Mouse (Mus musculus) hindbrain, embryonic 11.5 days (tissue): ENCODE results near the gene Pcid2. TPM values are rescaled to one million over a fixed set of nuclear protein-coding genes. Genes with fewer than 3 reads are reported as not detected.

ENCODE experiments used
- ATAC-seq: fragments of 200-750 bp; cut with Nextera tagmentation; 2 replicates; pipeline ENCODE4 v1.8.0; 2017; ENCODE audit warnings: mild to moderate bottlenecking, moderate TSS enrichment, moderate library complexity; ENCODE audit not compliant: low FRiP score
- DNase-seq: peaks from one replicate; pipeline ENCODE4 v3.0.0-alpha.2; 2015; ENCODE audit warnings: low spot score
- H3K27ac ChIP-seq: fragments of 300-500 bp; sonication (generic); 2 replicates; pipeline ENCODE4 v1.5.1; 2014; ENCODE audit warnings: mild to moderate bottlenecking, low read depth, low read length
- H3K27me3 ChIP-seq: fragments of 300-500 bp; sonication (generic); 2 replicates; pipeline ENCODE4 v1.6.1; 2014; ENCODE audit warnings: mild to moderate bottlenecking, low read length, moderate library complexity, mixed read lengths; ENCODE audit not compliant: control insufficient read depth, insufficient read depth
- H3K36me3 ChIP-seq: fragments of 300-500 bp; sonication (generic); 2 replicates; pipeline ENCODE4 v1.6.1; 2014; ENCODE audit warnings: mild to moderate bottlenecking, low read length, moderate library complexity, mixed read lengths; ENCODE audit not compliant: control insufficient read depth, insufficient read depth
- H3K4me1 ChIP-seq: fragments of 300-500 bp; sonication (generic); replicated peaks from 2 replicates; pipeline ENCODE4 v1.6.1; 2014; ENCODE audit warnings: low read length, mixed read lengths; ENCODE audit not compliant: control insufficient read depth, insufficient read depth
- H3K4me2 ChIP-seq: fragments of 300-500 bp; sonication (generic); replicated peaks from 2 replicates; pipeline ENCODE4 v1.6.1; 2014; ENCODE audit warnings: mild to moderate bottlenecking, low read depth, low read length
- H3K4me3 ChIP-seq: fragments of 300-500 bp; sonication (generic); 2 replicates; pipeline ENCODE4 v1.5.1; 2014; ENCODE audit warnings: low read depth, low read length
- H3K9ac ChIP-seq: fragments of 300-500 bp; sonication (generic); 2 replicates; pipeline ENCODE4 v1.6.1; 2014; ENCODE audit warnings: low read depth, low read length
- H3K9me3 ChIP-seq: fragments of 300-500 bp; sonication (generic); 2 replicates; pipeline ENCODE4 v1.6.1; 2016; ENCODE audit warnings: low read length; ENCODE audit not compliant: control insufficient read depth
- WGBS: fragments of 180-500 bp; shearing (Covaris S2); extraction: QIAGEN DNeasy Blood & Tissue Kit; methylation state at CpG from one replicate; pipeline ENCODE4 v1.1.7; 2014; 5-methylcytosine and 5-hydroxymethylcytosine counted together
- polyA plus RNA-seq: library from polyadenylated mRNA; unstranded; fragments of >200 nt; fragmentation: Nextera tagmentation; extraction: Ambion mirVana; gene quantifications from 2 replicates; pipeline ENCODE4 v1.2.1, GENCODE M21; 2014

Gene Pcid2
- polyA plus RNA-seq, 1 experiment from 2014 or later, result 56.3 TPM

DNA sequence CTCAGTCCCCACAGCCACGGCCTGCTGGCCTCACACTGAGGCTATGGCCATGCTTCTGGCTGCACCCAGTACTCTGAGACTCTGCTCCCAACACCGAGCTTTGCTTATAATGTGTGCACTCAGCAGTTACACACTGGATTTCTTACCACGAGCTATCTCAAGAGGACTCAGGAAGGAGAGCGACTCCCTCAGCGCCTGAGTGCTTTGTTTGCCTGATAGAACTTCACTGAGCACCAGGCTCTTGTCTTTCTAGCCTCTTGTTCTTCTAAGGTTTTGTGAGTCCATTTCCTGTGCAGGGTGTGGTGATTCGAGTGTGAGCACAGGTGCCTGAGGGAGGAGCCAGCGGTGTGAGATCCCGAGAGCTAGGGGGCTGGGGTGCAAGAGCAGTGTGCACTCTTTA lies 19.6 kb upstream of the Pcid2 start:
- Histone ChIP-seq H3K27ac (no peak overlapping the region), H3K27me3 (no peaks in the 10 kb centered on the region), H3K36me3 (0 out of 2 replicates have a peak, but pooled peaks cover 7% of the 10 kb centered on the region), H3K4me3 (no peak overlapping the region), H3K9me3 (no peaks in the 10 kb centered on the region), H3K4me1 (no peaks in the 10 kb centered on the region), H3K9ac (no peak overlapping the region), H3K4me2 (no peak overlapping the region)
- WGBS, result 92% methylated on average over 8 of the region's 8 CpGs
- DNase-seq (no peak), ATAC-seq (no peak)

DNA sequence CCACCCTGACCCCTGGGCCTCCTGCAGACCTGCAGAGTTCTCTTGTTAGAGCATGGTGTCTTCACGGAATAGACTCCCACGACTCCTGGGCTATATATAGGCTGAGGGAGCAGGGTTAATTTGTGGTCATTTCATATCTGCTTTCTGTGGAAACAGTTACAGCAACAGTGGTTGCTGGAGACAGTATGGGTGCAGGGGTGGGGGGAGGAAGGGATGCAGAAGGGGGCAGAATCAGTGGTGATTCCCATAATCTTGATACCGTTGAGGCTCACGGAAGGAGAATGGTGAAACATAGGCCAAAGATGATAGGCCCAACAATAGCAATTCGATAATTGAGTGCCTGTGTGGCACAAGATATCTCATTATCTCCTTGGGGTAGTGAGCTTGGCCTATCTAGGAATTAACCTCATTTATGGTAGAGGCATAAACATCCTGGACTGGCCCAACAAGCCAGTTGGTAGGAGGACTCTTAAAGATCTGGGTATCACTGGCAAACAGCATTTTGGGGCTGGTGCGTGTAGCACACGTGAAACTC lies 17.7 kb upstream of the Pcid2 start:
- Histone ChIP-seq H3K27ac (no peak overlapping the region), H3K27me3 (no peaks in the 10 kb centered on the region), H3K9ac (no peak overlapping the region), H3K36me3 (0 out of 2 replicates have a peak, but pooled peaks cover 7% of the 10 kb centered on the region), H3K9me3 (no peaks in the 10 kb centered on the region), H3K4me2 (no peak overlapping the region), H3K4me1 (no peaks in the 10 kb centered on the region), H3K4me3 (no peak overlapping the region)
- DNase-seq, result no peak
- no peak for ATAC-seq
- WGBS, result 96% methylated on average over 7 of the region's 7 CpGs

DNA sequence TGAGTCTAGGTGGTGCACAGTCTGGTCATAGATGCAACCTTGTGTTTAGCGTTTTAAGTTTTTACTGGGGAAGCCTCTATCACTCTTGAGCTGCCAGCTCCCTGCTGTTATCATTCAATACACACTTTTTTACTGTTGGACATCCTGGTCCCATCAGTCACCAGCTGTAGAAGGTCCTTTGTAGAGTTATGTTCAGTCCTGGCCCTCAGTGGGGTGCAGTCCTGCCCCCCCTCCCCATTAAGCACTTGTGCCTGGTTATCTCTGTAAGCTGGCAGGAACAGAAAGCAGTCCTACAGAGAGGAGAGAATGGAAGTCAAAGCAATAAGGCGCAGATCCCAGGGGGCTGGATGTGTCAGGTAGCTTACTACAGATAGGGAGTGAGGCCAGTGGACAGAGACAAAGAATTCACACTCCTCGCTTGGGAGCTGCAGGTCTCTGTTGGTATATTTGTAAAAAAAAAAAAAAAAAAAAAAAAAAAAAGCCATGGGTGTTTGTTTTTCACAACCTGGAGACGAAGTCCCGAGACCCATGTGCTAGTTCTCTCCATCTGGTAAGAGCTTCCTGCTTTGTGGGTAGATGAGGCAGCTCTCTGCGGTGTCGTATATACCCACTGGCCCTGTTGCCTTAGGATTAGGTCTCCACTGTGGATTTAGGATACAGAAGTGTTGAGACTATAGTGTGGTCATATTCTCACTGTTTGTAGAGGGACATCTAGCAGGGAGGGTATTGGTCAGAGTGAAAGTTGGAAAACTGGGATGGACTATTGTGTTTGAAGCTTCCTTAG lies 15.8 kb upstream of the Pcid2 start:
- Histone ChIP-seq H3K4me2 (no peak overlapping the region), H3K9me3 (no peaks in the 10 kb centered on the region), H3K9ac (no peak overlapping the region), H3K36me3 (0 out of 2 replicates have a peak, but pooled peaks cover 4% of the 10 kb centered on the region), H3K27me3 (no peaks in the 10 kb centered on the region), H3K4me1 (no peaks in the 10 kb centered on the region), H3K4me3 (no peak overlapping the region), H3K27ac (no peak overlapping the region)
- DNase-seq (no peak), ATAC-seq (no peak)
- 85% methylated on average over 7 of the region's 7 CpGs for WGBS

DNA sequence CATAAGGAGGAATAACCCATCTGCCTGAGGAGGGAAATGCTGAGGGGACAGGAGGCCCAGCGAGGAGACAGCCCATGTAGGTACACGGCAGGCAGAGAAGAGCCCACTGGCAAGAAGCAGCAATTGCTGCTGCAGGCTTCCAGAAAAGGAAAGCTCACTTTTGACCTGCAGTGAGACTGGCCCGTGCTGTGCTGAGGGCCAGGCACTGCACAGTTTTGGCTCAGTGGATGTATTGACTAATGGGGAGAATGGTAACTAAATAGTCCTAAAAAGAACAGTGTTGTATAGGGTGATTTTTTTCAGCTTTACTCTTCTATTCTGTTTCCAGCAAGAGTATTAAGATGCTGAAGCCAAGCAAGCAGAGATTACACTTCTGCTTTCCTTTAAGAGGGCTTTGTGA lies 13.3 kb upstream of the Pcid2 start:
- Histone ChIP-seq H3K27ac (no peak overlapping the region), H3K4me1 (no peaks in the 10 kb centered on the region), H3K9me3 (no peaks in the 10 kb centered on the region), H3K36me3 (no peaks in the 10 kb centered on the region), H3K9ac (no peak overlapping the region), H3K4me3 (no peak overlapping the region), H3K4me2 (no peak overlapping the region), H3K27me3 (no peaks in the 10 kb centered on the region)
- no peak for ATAC-seq
- DNase-seq, result no peak
- 85% methylated on average over 3 of the region's 3 CpGs for WGBS

- no peak overlapping the region for H3K4me2 ChIP-seq
- no peaks in the 10 kb centered on the region for H3K9me3 ChIP-seq
- no peak overlapping the region for H3K4me3 ChIP-seq
- no peak overlapping the region for H3K9ac ChIP-seq
- no peaks in the 10 kb centered on the region for H3K36me3 ChIP-seq
- WGBS, result 91% methylated on average over 2 of the region's 2 CpGs
- DNase-seq (no peak), ATAC-seq (no peak)
- no peaks in the 10 kb centered on the region for H3K4me1 ChIP-seq
- no peak overlapping the region for H3K27ac ChIP-seq
- H3K27me3 ChIP-seq, result no peaks in the 10 kb centered on the region
Observed at GRCm38 (mm10) chr8:13117096-13117495, 11.8 kb upstream of the Pcid2 start.

DNA sequence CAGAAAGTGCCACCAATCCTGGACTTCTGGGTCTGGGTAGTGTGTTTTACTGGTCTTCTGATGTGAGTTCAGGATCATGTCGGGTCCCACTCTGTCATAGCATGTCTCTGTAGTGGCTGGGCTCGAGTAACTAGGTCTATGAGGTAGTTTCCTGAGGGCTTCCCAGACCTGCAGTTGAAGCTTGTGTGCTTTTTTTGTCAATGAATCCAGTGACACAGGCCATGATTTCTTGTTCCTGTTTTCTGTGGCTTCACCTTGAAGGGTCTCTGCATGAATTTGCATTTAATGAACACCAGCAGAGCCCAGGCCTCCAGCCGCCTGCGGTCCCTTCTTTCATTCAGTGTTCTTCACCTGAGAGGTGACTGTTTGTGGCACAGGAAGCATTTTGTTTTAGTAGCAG lies 8.0 kb upstream of the Pcid2 start:
- H3K4me3 ChIP-seq, result no peak overlapping the region
- no peak overlapping the region for H3K27ac ChIP-seq
- WGBS, result 99% methylated on average over 4 of the region's 4 CpGs
- H3K9ac ChIP-seq, result no peak overlapping the region
- DNase-seq (no peak), ATAC-seq (no peak)
- H3K4me2 ChIP-seq, result no peak overlapping the region
- H3K9me3 ChIP-seq, result no peaks in the 10 kb centered on the region
- no peaks in the 10 kb centered on the region for H3K27me3 ChIP-seq
- no peaks in the 10 kb centered on the region for H3K36me3 ChIP-seq
- no peaks in the 10 kb centered on the region for H3K4me1 ChIP-seq

- Histone ChIP-seq H3K27ac (no peak overlapping the region), H3K27me3 (no peaks in the 10 kb centered on the region), H3K36me3 (no peaks in the 10 kb centered on the region), H3K4me3 (no peak overlapping the region), H3K4me2 (no peak overlapping the region), H3K9me3 (no peaks in the 10 kb centered on the region), H3K9ac (no peak overlapping the region), H3K4me1 (no peaks in the 10 kb centered on the region)
- DNase-seq (no peak), ATAC-seq (no peak)
- WGBS, result 92% methylated on average over 11 of the region's 11 CpGs
Observed at GRCm38 (mm10) chr8:13111917-13112316, 6.7 kb upstream of the Pcid2 start.

DNA sequence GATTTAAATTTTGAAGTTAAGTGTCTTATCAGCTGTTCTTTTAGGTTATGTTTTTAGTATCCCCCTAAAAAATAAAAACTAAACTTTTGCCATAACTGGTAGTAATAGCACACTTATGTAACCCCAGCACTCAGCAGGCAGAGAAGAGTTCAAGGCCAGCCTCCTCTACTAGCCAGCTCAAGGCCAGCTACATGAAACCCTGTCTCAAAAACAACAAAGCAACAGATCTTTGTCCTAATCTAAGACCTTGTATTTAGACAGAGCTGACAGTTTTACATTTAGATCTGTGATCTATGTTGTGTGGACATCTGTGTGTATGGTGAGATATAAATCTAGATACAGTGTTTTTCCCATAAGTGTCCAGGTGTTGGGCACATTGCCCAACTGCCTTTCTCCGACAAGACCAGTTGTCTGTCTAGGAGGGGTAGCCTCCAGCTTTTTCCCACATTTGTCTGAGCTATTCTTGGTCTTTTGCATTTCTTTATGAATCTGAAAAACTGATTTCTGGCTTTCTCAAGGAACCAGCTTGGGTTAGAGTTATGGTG lies 4.2 kb upstream of the Pcid2 start:
- no peaks in the 10 kb centered on the region for H3K9me3 ChIP-seq
- no peak overlapping the region for H3K9ac ChIP-seq
- H3K27me3 ChIP-seq, result no peaks in the 10 kb centered on the region
- H3K4me3 ChIP-seq, result no peak overlapping the region
- H3K27ac ChIP-seq, result no peak overlapping the region
- no peak overlapping the region for H3K4me2 ChIP-seq
- H3K4me1 ChIP-seq, result no peaks in the 10 kb centered on the region
- H3K36me3 ChIP-seq, result no peaks in the 10 kb centered on the region
- ATAC-seq (no peak), DNase-seq (no peak)
- 96% methylated on average over 1 of the region's 1 CpGs for WGBS

GRCm38 (mm10) chr8:13108967-13109366 lies 3.7 kb upstream of the Pcid2 start:
- no peak for ATAC-seq
- Histone ChIP-seq H3K4me3 (no peak overlapping the region), H3K4me2 (no peak overlapping the region), H3K9ac (no peak overlapping the region), H3K4me1 (peaks cover 2% of the 10 kb centered on the region), H3K9me3 (no peaks in the 10 kb centered on the region), H3K27me3 (no peaks in the 10 kb centered on the region), H3K36me3 (no peaks in the 10 kb centered on the region), H3K27ac (no peak overlapping the region)
- WGBS, result 90% methylated on average over 8 of the region's 8 CpGs
- no peak for DNase-seq
